Mouse (Mus musculus): ENCODE data around the gene Mfap1a. TPM values are rescaled to one million over a fixed set of nuclear protein-coding genes. Genes with fewer than 3 reads are reported as not detected.
"Not testable (repeated sequence)": the region's sequence is repeated elsewhere in the genome, so short reads cannot be mapped to it uniquely, and the experiment has no call there.

Gene Mfap1a
- total RNA-seq, 1 experiment: 27.8 TPM

- peak within 1 kb of the TSS; percentile 69 to 90 for H3K4me3 ChIP-seq (ENCODE audit: insufficient read depth in 1 of 2, low read depth in 1 of 2, low read length in 2 of 2, poor library complexity in 1 of 2, severe bottlenecking in 1 of 2)
- peak; percentile 78 for DNase-seq (ENCODE audit: low read depth, low spot score)
- H3K9ac ChIP-seq (ENCODE audit: insufficient read depth, low read depth, low read length, poor library complexity, severe bottlenecking): peak within 1 kb of the TSS; percentile 82
- H3K4me1 ChIP-seq (ENCODE audit: control insufficient read depth in 2 of 2, insufficient read depth in 2 of 2, low read length in 2 of 2, poor library complexity in 1 of 2); H3K27ac ChIP-seq (ENCODE audit: insufficient read depth, low read depth, low read length, poor library complexity, severe bottlenecking); H3K9me3 ChIP-seq (ENCODE audit: control insufficient read depth, insufficient read depth, low read depth, low read length); in situ Hi-C loops (cut with MboI; ENCODE audit: low sequenced_read_pairs in 2 of 2, unreplicated experiment in 2 of 2); H3K36me3 ChIP-seq (ENCODE audit: control insufficient read depth, insufficient read depth, low read length, poor library complexity, severe bottlenecking): not testable (repeated sequence)
- peak; percentile 60; the same call in 1 of the 2 replicates for TF ChIP-seq HCFC1 (IDR thresholded peaks at IDR 0.05; ENCODE audit: borderline replicate concordance, insufficient read depth, low read length)
Measured at GRCm38 (mm10) chr2:121473301-121474179, 32.9 kb downstream of the Mfap1a start, which contains the start of gene Mfap1b. Mfap1b (minus strand) TSS chr2:121474067.

DNA sequence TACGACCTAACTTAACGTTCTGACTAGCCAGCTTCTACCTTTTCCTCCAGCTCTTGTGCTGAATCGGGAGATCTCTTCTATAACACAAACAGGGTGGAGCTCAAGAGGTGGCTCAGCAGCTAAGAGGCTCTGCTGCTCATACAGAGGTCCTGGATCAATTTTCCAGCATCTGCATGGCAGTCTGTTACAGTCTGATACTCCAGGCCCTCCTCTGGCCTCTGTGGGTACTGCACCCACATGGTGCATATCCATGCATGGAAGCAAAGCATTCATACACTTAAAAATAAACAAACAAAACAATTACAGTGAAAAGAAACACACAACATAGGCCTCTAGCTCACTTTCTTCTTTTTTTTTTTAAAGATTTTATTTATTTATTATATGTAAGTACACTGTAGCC is 33.7 kb downstream of the Mfap1a start:
- H3K4me1 ChIP-seq (ENCODE audit: control insufficient read depth in 2 of 2, insufficient read depth in 2 of 2, low read length in 2 of 2, poor library complexity in 1 of 2); H3K9me3 ChIP-seq (ENCODE audit: control insufficient read depth, insufficient read depth, low read depth, low read length); in situ Hi-C loops (cut with MboI; ENCODE audit: low sequenced_read_pairs in 2 of 2, unreplicated experiment in 2 of 2); H3K36me3 ChIP-seq (ENCODE audit: control insufficient read depth, insufficient read depth, low read length, poor library complexity, severe bottlenecking); H3K27ac ChIP-seq (ENCODE audit: insufficient read depth, low read depth, low read length, poor library complexity, severe bottlenecking); H3K9ac ChIP-seq (ENCODE audit: insufficient read depth, low read depth, low read length, poor library complexity, severe bottlenecking); DNase-seq (ENCODE audit: low read depth, low spot score); H3K4me3 ChIP-seq (ENCODE audit: insufficient read depth in 1 of 2, low read depth in 1 of 2, low read length in 2 of 2, poor library complexity in 1 of 2, severe bottlenecking in 1 of 2): not testable (repeated sequence)

GRCm38 (mm10) chr2:121468982-121469381 is 37.5 kb downstream of the Mfap1a start:
- H3K36me3 ChIP-seq (ENCODE audit: control insufficient read depth, insufficient read depth, low read length, poor library complexity, severe bottlenecking); H3K9ac ChIP-seq (ENCODE audit: insufficient read depth, low read depth, low read length, poor library complexity, severe bottlenecking); H3K9me3 ChIP-seq (ENCODE audit: control insufficient read depth, insufficient read depth, low read depth, low read length); H3K4me1 ChIP-seq (ENCODE audit: control insufficient read depth in 2 of 2, insufficient read depth in 2 of 2, low read length in 2 of 2, poor library complexity in 1 of 2); DNase-seq (ENCODE audit: low read depth, low spot score); H3K27ac ChIP-seq (ENCODE audit: insufficient read depth, low read depth, low read length, poor library complexity, severe bottlenecking); in situ Hi-C loops (cut with MboI; ENCODE audit: low sequenced_read_pairs in 2 of 2, unreplicated experiment in 2 of 2); H3K4me3 ChIP-seq (ENCODE audit: insufficient read depth in 1 of 2, low read depth in 1 of 2, low read length in 2 of 2, poor library complexity in 1 of 2, severe bottlenecking in 1 of 2): not testable (repeated sequence)

- Histone ChIP-seq H3K9ac (ENCODE audit: insufficient read depth, low read depth, low read length, poor library complexity, severe bottlenecking) (no peak overlapping the region), H3K27ac (ENCODE audit: insufficient read depth, low read depth, low read length, poor library complexity, severe bottlenecking) (no peak overlapping the region), H3K36me3 (ENCODE audit: control insufficient read depth, insufficient read depth, low read length, poor library complexity, severe bottlenecking) (peaks cover 2% of the 10 kb centered on the region), H3K4me1 (ENCODE audit: control insufficient read depth in 2 of 2, insufficient read depth in 2 of 2, low read length in 2 of 2, poor library complexity in 1 of 2) (peaks cover 0 to 4% of the 10 kb centered on the region in 2 experiments; a peak in 2 of 4 replicates), H3K9me3 (ENCODE audit: control insufficient read depth, insufficient read depth, low read depth, low read length) (no peaks in the 10 kb centered on the region), H3K4me3 (ENCODE audit: insufficient read depth in 1 of 2, low read depth in 1 of 2, low read length in 2 of 2, poor library complexity in 1 of 2, severe bottlenecking in 1 of 2) (no peak overlapping the region)
- in situ Hi-C loops (cut with MboI; ENCODE audit: low sequenced_read_pairs in 2 of 2, unreplicated experiment in 2 of 2): no loop called here
- TF ChIP-seq MAFK (IDR thresholded peaks at IDR 0.05; ENCODE audit: insufficient read depth, low read depth, low read length) (no peak), ZC3H11A (IDR thresholded peaks at IDR 0.05; ENCODE audit: borderline replicate concordance, low read depth, low read length) (no peak), ZNF384 (IDR thresholded peaks at IDR 0.05; ENCODE audit: low read depth, low read length) (no peak), CHD2 (IDR thresholded peaks at IDR 0.05; ENCODE audit: low read depth, low read length) (no peak), HCFC1 (IDR thresholded peaks at IDR 0.05; ENCODE audit: borderline replicate concordance, insufficient read depth, low read length) (no peak)
- no peak for DNase-seq (ENCODE audit: low read depth, low spot score)
Measured at GRCm38 (mm10) chr2:121460071-121460470, 46.4 kb downstream of the Mfap1a start.

All from ES-E14 (cell line).